Mouse (Mus musculus): ENCODE data around the gene Myo15b.

- no peak for TF ChIP-seq CTCF (IDR thresholded peaks at IDR 0.05; ENCODE audit: extremely low read depth, insufficient read depth, low read length)
- no peak for TF ChIP-seq POLR2A (IDR thresholded peaks at IDR 0.05; ENCODE audit: extremely low read depth, insufficient read depth, low read length)
Observed at GRCm38 (mm10) chr11:115863895-115864294, 5.7 kb downstream of the Myo15b start.

Measured in cortical plate, adult 2 months (tissue).